Comparison of ENCODE assay signal across 19 mouse cellular contexts in genomic region chr11:85891010-85891691, GRCm38 (mm10). TPM values are rescaled to one million over a fixed set of nuclear protein-coding genes. Genes with fewer than 3 reads are reported as not detected.
DNase-seq lines count a peak whose midpoint lies in the region; ATAC-seq and TF ChIP-seq lines count a peak whose summit lies in the region.
"Had no signal": no experiment of that assay in that cellular context is flagged by ENCODE, and none has a peak within 500 bp of the region (broad histone marks: within the 10 kb centered on the region; RNA-seq: fewer than 3 reads in every experiment).

No protein-coding gene starts in this region.

- TF ChIP-seq EP300 in ES-Bruce4 (IDR thresholded peaks at IDR 0.05; ENCODE audit: insufficient read depth, low read depth, low read length), result peak; percentile 58; the same call in 1 of the 2 replicates

- H3K27ac ChIP-seq in heart, embryonic 11.5 days (ENCODE audit: low read depth, low read length), result no peak overlapping the region
- no peak overlapping the region for H3K27ac ChIP-seq in ES-Bruce4 (ENCODE audit: insufficient read depth, low read length)
- peak overlapping the region; percentile 94 for H3K27ac ChIP-seq in limb, embryonic 12.5 days
- H3K27ac ChIP-seq: intestine, embryonic 15.5 days had no signal

- WGBS in heart, embryonic 11.5 days (ENCODE audit: insufficient replicate concordance), result 4% methylated on average over 13 of the region's 13 CpGs
- 3% methylated on average over 13 of the region's 13 CpGs for WGBS in limb, embryonic 12.5 days

- H3K9ac ChIP-seq in heart, embryonic 11.5 days (ENCODE audit: low read depth, low read length), result no peak overlapping the region; the same call in 1 of the 2 replicates
- H3K9ac ChIP-seq in ES-Bruce4 (ENCODE audit: low read depth, poor library complexity, severe bottlenecking), result no peak overlapping the region
- H3K9ac ChIP-seq in limb, embryonic 12.5 days (replicated peaks), result peak overlapping the region; percentile 95
- H3K9ac ChIP-seq: intestine, embryonic 15.5 days had no signal

- ATAC-seq in heart, embryonic 11.5 days (replicated peaks; ENCODE audit: insufficient number of reproducible peaks, low FRiP score, low TSS enrichment), result no peak
- ATAC-seq in limb, embryonic 12.5 days (ENCODE audit: insufficient number of reproducible peaks, insufficient read depth, low FRiP score, low TSS enrichment, low read depth), result no peak
- ATAC-seq: forebrain, embryonic 14.5 days; intestine, embryonic 15.5 days; Patski had no signal

- DNase-seq in heart, adult 11 months, result no peak
- peak; percentile 29 for DNase-seq in lung, postnatal 25 days (ENCODE audit: low spot score)
- no peak for DNase-seq in layer of hippocampus, adult 9-10 months (ENCODE audit: low spot score)
- DNase-seq in kidney, postnatal 10 days, result no peak
- DNase-seq in adrenal gland, adult 8-10 months, result no peak
- DNase-seq: adrenal gland, postnatal 25 days; gastrocnemius, postnatal 10 days; heart, postnatal 14 days; kidney, postnatal 36 days; thymus, adult 2 months had no signal

- no peak for TF ChIP-seq POLR2A in ES-Bruce4 (IDR thresholded peaks at IDR 0.05; ENCODE audit: insufficient read depth, low read length)

- no peaks in the 10 kb centered on the region for H3K9me3 ChIP-seq in heart, embryonic 11.5 days (replicated peaks; ENCODE audit: control insufficient read depth, low read length)
- H3K9me3 ChIP-seq in ES-Bruce4 (replicated peaks; ENCODE audit: control insufficient read depth, insufficient read depth, low read length, poor library complexity, severe bottlenecking), result no peaks in the 10 kb centered on the region
- no peaks in the 10 kb centered on the region for H3K9me3 ChIP-seq in limb, embryonic 12.5 days
- H3K9me3 ChIP-seq: intestine, embryonic 15.5 days had no signal

- H3K36me3 ChIP-seq in heart, embryonic 11.5 days (ENCODE audit: control insufficient read depth, insufficient read depth, low read length), result no peaks in the 10 kb centered on the region
- no peaks in the 10 kb centered on the region for H3K36me3 ChIP-seq in ES-Bruce4 (ENCODE audit: control insufficient read depth, insufficient read depth, low read length, poor library complexity, severe bottlenecking)
- H3K36me3 ChIP-seq in limb, embryonic 12.5 days, result no peaks in the 10 kb centered on the region
- H3K36me3 ChIP-seq: intestine, embryonic 15.5 days had no signal

- H3K4me3 ChIP-seq in heart, embryonic 11.5 days (ENCODE audit: low read depth, low read length), result no peak overlapping the region
- H3K4me3 ChIP-seq in ES-Bruce4 (ENCODE audit: low read depth, low read length), result no peak overlapping the region
- H3K4me3 ChIP-seq in limb, embryonic 12.5 days (replicated peaks), result peak overlapping the region; percentile 64
- H3K4me3 ChIP-seq: intestine, embryonic 15.5 days; myocyte had no signal

- TF ChIP-seq CTCF in ES-Bruce4 (IDR thresholded peaks at IDR 0.05; ENCODE audit: low read depth, low read length), result no peak

- H3K4me2 ChIP-seq in heart, embryonic 11.5 days, result peak overlapping the region; percentile 18; the same call in 1 of the 2 replicates
- H3K4me2 ChIP-seq in limb, embryonic 12.5 days, result peak overlapping the region; percentile 80
- H3K4me2 ChIP-seq: intestine, embryonic 15.5 days had no signal

- H3K4me1 ChIP-seq in heart, embryonic 11.5 days (ENCODE audit: control insufficient read depth, insufficient read depth, low read length), result peaks cover 21% of the 10 kb centered on the region
- H3K4me1 ChIP-seq in ES-Bruce4 (ENCODE audit: control insufficient read depth, insufficient read depth, low read length), result peaks cover 2% of the 10 kb centered on the region
- peaks cover 70% of the 10 kb centered on the region for H3K4me1 ChIP-seq in limb, embryonic 12.5 days (replicated peaks)

- peaks cover 85% of the 10 kb centered on the region for H3K27me3 ChIP-seq in heart, embryonic 11.5 days (ENCODE audit: control insufficient read depth, insufficient read depth, low read length)
- H3K27me3 ChIP-seq in ES-Bruce4 (ENCODE audit: control insufficient read depth, insufficient read depth, low read length, poor library complexity, severe bottlenecking), result peaks cover 22% of the 10 kb centered on the region
- H3K27me3 ChIP-seq in limb, embryonic 12.5 days, result peaks cover 75% of the 10 kb centered on the region

RNA-seq across cellular contexts. Expression of gene Tbx4, which starts 4.9 kb away (rescaled TPM):
- polyA plus RNA-seq in heart, embryonic 11.5 days (2014; fragmentation: Nextera tagmentation; extraction: Ambion mirVana), result 0.49 and 0.82 TPM in 2 replicates
- polyA plus RNA-seq in ES-Bruce4 (2011; ENCODE audit: insufficient read depth, insufficient read length, low read depth, missing spikeins), result 0.62 and 0.69 TPM in 2 replicates
- 39.2 and 44.0 TPM in 2 replicates for polyA plus RNA-seq in limb, embryonic 12.5 days (2016; fragmentation: Nextera tagmentation; extraction: Ambion mirVana)
- total RNA-seq in adrenal gland, adult 8-10 months (2022), result under 1 TPM in 2 of 4 experiments, not detected in 2; 0.10 to 0.15 TPM
- total RNA-seq: adrenal gland, postnatal 25 days had no signal
- polyA plus RNA-seq: Patski had no signal

RNA-seq across cellular contexts. Expression of gene Gm11444, which starts 41.0 kb away (rescaled TPM):
- polyA plus RNA-seq in heart, embryonic 11.5 days (2014; fragmentation: Nextera tagmentation; extraction: Ambion mirVana), result not detected in 2 replicates
- not detected in 2 replicates for polyA plus RNA-seq in ES-Bruce4 (2011; ENCODE audit: insufficient read depth, insufficient read length, low read depth, missing spikeins)
- not detected in 2 replicates for polyA plus RNA-seq in limb, embryonic 12.5 days (2016; fragmentation: Nextera tagmentation; extraction: Ambion mirVana)
- not detected for total RNA-seq in adrenal gland, adult 8-10 months (2022)
- total RNA-seq: adrenal gland, postnatal 25 days; gastrocnemius, postnatal 10 days; heart, postnatal 14 days; left cerebral cortex, postnatal 10 days had no signal
- polyA plus RNA-seq: embryonic facial prominence, embryonic 11.5 days; forebrain, embryonic 14.5 days; intestine, embryonic 15.5 days; myocyte; Patski; thymus, adult 2 months had no signal

RNA-seq across cellular contexts. Expression of gene Tbx2, which starts 58.8 kb away (rescaled TPM):
- polyA plus RNA-seq in heart, embryonic 11.5 days (2014; fragmentation: Nextera tagmentation; extraction: Ambion mirVana), result 3.6 and 4.4 TPM in 2 replicates
- polyA plus RNA-seq in ES-Bruce4 (2011; ENCODE audit: insufficient read depth, insufficient read length, low read depth, missing spikeins), result 0.16 and 0.24 TPM in 2 replicates
- 7.9 and 10.0 TPM in 2 replicates for polyA plus RNA-seq in limb, embryonic 12.5 days (2016; fragmentation: Nextera tagmentation; extraction: Ambion mirVana)
- total RNA-seq in adrenal gland, adult 8-10 months (2022), result 10 to 100 TPM; 23.4 to 30.5 (median 24.9) TPM

Comparison
In these comparisons a context has a peak if more than half of its experiments do, and no peak if none do; other contexts are left out.
1. RNA of gene Tbx4, which starts 4.9 kb away (polyA plus RNA-seq): 39.2 to 44.0 TPM in limb, embryonic 12.5 days; 0.49 to 0.82 TPM in heart, embryonic 11.5 days and 0.62 to 0.69 TPM in ES-Bruce4; every median in the first group is over 10 times any median in the second.